Mouse (Mus musculus) midbrain, embryonic 16.5 days (tissue): ENCODE results near the gene Slc25a11. TPM values are rescaled to one million over a fixed set of nuclear protein-coding genes. Genes with fewer than 3 reads are reported as not detected.

ENCODE experiments used
- ATAC-seq: fragments of 200-750 bp; cut with Nextera tagmentation; 2 replicates; pipeline ENCODE4 v1.8.0; 2017; ENCODE audit warnings: moderate TSS enrichment
- H3K27ac ChIP-seq: fragments of 300-500 bp; sonication (generic); 2 replicates; pipeline ENCODE4 v1.5.1; 2014; ENCODE audit warnings: mild to moderate bottlenecking, low read length, mixed read lengths
- H3K27me3 ChIP-seq: fragments of 300-500 bp; sonication (generic); 2 replicates; pipeline ENCODE4 v1.6.1; 2014; ENCODE audit warnings: low read depth, low read length, mixed read lengths; ENCODE audit not compliant: control insufficient read depth, insufficient read depth
- H3K36me3 ChIP-seq: fragments of 300-500 bp; sonication (generic); 2 replicates; pipeline ENCODE4 v1.6.1; 2014; ENCODE audit warnings: mild to moderate bottlenecking, low read length, moderate library complexity, mixed read lengths; ENCODE audit not compliant: control insufficient read depth, insufficient read depth
- H3K4me1 ChIP-seq: fragments of 300-500 bp; sonication (generic); 2 replicates; pipeline ENCODE4 v1.6.1; 2014; ENCODE audit warnings: mild to moderate bottlenecking, low read length, mixed read lengths; ENCODE audit not compliant: control insufficient read depth, insufficient read depth
- H3K4me2 ChIP-seq: fragments of 300-500 bp; sonication (generic); 2 replicates; pipeline ENCODE4 v1.6.1; 2014; ENCODE audit warnings: mild to moderate bottlenecking, low read length, mixed read lengths
- H3K4me3 ChIP-seq: fragments of 300-500 bp; sonication (generic); 2 replicates; pipeline ENCODE4 v1.5.1; 2014; ENCODE audit warnings: low read depth, mild to moderate bottlenecking, low read length, moderate library complexity, mixed read lengths
- H3K9ac ChIP-seq: fragments of 300-500 bp; sonication (generic); 2 replicates; pipeline ENCODE4 v1.6.1; 2014; ENCODE audit warnings: low read depth, low read length, mixed read lengths
- H3K9me3 ChIP-seq: fragments of 300-500 bp; sonication (generic); replicated peaks from 2 replicates; pipeline ENCODE4 v1.6.1; 2014; ENCODE audit warnings: mild to moderate bottlenecking, low read length, mixed read lengths; ENCODE audit not compliant: control insufficient read depth, poor library complexity, severe bottlenecking
- WGBS: fragments of 180-500 bp; shearing (Covaris S2); extraction: QIAGEN DNeasy Blood & Tissue Kit; methylation state at CpG from one replicate; pipeline ENCODE4 v1.1.7; 2014; 5-methylcytosine and 5-hydroxymethylcytosine counted together
- polyA plus RNA-seq: library from polyadenylated mRNA; unstranded; fragments of >200 nt; fragmentation: Nextera tagmentation; extraction: Ambion mirVana; gene quantifications from 2 replicates; pipeline ENCODE4 v1.2.1, GENCODE M21; 2015

Gene Slc25a11
- polyA plus RNA-seq, 1 experiment from 2014 or later, result 174 TPM

DNA sequence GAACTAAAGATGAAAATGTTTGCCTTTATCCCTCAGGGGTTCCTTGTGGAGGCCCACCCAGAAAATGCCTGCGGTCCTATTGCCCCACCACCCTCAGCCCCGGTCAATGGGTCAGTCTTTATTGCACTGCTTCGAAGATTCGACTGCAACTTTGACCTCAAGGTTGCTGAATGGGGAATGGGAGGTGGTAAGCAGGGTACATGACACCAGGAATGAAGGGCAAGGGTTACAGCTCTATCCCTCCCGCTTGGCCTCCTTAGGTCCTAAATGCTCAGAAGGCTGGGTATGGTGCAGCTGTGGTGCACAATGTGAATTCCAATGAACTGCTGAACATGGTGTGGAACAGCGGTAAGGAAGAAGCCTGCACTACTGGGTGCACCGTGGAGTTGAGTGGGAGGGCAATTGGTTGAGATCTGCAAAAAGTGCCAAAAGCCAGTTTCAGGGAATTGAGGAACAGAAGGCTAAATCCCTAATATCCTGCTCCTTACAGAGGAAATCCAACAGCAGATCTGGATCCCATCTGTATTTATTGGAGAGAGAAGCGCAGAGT lies 2.0 kb upstream of the Slc25a11 start:
- H3K27me3 ChIP-seq, result no peaks in the 10 kb centered on the region

DNA sequence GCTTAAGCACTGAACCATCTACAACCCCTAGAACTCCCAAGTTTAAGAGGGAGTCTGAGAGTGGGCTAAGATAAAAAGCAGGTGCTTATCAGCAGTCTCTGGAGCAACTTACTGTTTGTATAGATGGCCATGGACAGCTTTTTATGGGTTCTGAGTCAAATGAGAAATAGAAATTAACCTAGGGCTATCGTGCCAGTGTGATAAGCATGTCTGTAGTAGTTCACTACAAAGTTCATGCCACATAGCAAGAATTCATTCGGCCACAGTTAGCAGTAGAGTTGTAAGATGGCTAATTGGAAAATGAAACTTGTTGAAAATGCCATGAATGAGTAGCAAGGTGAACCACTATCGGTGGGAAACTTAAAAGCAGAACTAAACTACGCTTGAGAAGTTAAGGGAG lies 1.2 kb upstream of the Slc25a11 start:
- 85% methylated on average over 4 of the region's 4 CpGs for WGBS
- Histone ChIP-seq H3K4me1 (peaks cover 38% of the 10 kb centered on the region), H3K36me3 (peaks cover 26% of the 10 kb centered on the region)

More for the DNA sequence above, 2.0 kb upstream of the Slc25a11 start:
- no peak overlapping the region for H3K9ac ChIP-seq
- ATAC-seq, result no peak
- H3K9me3 ChIP-seq, result no peaks in the 10 kb centered on the region
- H3K27ac ChIP-seq, result no peak overlapping the region
- 85% methylated on average over 8 of the region's 8 CpGs for WGBS
- H3K4me3 ChIP-seq, result no peak overlapping the region
- peaks cover 38% of the 10 kb centered on the region for H3K4me1 ChIP-seq
- no peak overlapping the region for H3K4me2 ChIP-seq
- H3K36me3 ChIP-seq, result peaks cover 23% of the 10 kb centered on the region

GRCm38 (mm10) chr11:70647716-70648420 lies 589 bp upstream of the Slc25a11 start:
- peak; percentile 20 for ATAC-seq
- Histone ChIP-seq H3K27me3 (no peaks in the 10 kb centered on the region), H3K36me3 (peaks cover 26% of the 10 kb centered on the region), H3K4me1 (peaks cover 34% of the 10 kb centered on the region), H3K9me3 (no peaks in the 10 kb centered on the region), H3K9ac (peak overlapping the region; percentile 84), H3K27ac (peak overlapping the region; percentile 92), H3K4me2 (peak overlapping the region; percentile 100), H3K4me3 (peak overlapping the region; percentile 57)
- 4% methylated on average over 28 of the region's 28 CpGs for WGBS

More for the DNA sequence above, 1.2 kb upstream of the Slc25a11 start:
- Histone ChIP-seq H3K4me2 (peak overlapping the region; percentile 100), H3K27ac (no peak overlapping the region), H3K27me3 (no peaks in the 10 kb centered on the region), H3K9me3 (no peaks in the 10 kb centered on the region), H3K9ac (no peak overlapping the region), H3K4me3 (peak overlapping the region; percentile 57)
- ATAC-seq, result no peak

DNA sequence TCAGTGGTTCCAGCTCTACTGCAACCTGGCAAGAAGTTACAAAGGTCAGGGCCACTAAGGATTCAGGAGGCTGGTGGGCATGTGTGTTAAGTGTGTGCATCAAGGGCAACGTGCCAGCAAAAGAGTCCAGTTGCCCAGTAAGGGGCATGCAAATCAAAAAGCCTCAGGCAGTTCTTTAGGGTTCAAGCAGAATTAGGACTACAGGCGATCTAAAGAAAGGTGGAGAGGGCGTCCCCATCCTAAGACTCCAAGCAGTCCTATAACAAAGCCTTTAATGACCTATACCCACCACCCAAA lies 1.1 kb downstream of the Slc25a11 start:
- Histone ChIP-seq H3K4me2 (peak overlapping the region; percentile 73), H3K27me3 (no peaks in the 10 kb centered on the region), H3K36me3 (peaks cover 24% of the 10 kb centered on the region), H3K4me1 (peaks cover 24% of the 10 kb centered on the region), H3K9ac (peak overlapping the region; percentile 87), H3K27ac (peak overlapping the region; percentile 89), H3K4me3 (peak overlapping the region; percentile 57), H3K9me3 (no peaks in the 10 kb centered on the region)
- 15% methylated on average over 3 of the region's 3 CpGs for WGBS
- ATAC-seq, result no peak

DNA sequence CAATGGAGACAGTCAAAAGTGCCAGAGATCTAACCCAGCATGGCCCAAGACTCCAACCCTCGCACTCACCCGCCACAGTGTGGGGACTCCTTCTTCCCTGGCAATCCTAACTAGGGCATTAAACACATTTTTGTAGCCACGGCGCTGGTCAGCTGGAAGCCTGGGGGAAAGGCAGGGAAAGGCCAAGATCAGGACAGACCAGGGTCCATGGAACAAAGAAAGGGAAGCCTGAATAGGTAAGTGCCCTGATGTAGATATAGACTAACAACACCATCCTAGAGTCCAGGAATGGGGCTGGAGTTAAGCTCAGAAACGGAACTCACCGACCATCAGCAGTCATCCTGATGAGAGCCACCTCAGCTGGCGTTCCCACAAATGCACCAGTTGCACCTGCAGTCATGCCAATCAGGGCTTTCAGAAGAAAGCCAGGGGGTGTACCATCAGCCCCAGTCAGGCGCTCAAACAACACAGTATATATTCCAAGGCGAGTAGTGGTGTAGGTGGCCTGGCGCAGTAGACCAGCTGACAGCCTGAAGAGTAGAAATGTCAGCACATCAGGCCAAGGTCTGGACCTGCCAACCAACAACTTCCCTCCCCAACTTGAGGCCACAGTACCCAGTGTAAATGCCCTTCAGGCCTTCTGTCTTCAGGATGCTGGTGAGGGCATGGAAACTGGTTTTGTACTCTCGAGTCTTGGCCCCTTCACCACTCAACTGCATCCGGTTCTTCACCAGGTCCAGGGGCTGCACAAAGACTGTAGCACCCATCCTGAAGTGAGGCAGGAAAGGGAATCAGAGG lies 1.6 kb downstream of the Slc25a11 start:
- H3K9ac ChIP-seq, result peak overlapping the region; percentile 87
- 90% methylated on average over 12 of the region's 12 CpGs for WGBS
- peak overlapping the region; percentile 73 for H3K4me2 ChIP-seq
- H3K4me3 ChIP-seq, result peak overlapping the region; percentile 57
- ATAC-seq, result no peak
- H3K4me1 ChIP-seq, result peaks cover 24% of the 10 kb centered on the region
- H3K36me3 ChIP-seq, result peaks cover 19% of the 10 kb centered on the region
- no peaks in the 10 kb centered on the region for H3K9me3 ChIP-seq
- H3K27me3 ChIP-seq, result no peaks in the 10 kb centered on the region
- H3K27ac ChIP-seq, result peak overlapping the region; percentile 89

DNA sequence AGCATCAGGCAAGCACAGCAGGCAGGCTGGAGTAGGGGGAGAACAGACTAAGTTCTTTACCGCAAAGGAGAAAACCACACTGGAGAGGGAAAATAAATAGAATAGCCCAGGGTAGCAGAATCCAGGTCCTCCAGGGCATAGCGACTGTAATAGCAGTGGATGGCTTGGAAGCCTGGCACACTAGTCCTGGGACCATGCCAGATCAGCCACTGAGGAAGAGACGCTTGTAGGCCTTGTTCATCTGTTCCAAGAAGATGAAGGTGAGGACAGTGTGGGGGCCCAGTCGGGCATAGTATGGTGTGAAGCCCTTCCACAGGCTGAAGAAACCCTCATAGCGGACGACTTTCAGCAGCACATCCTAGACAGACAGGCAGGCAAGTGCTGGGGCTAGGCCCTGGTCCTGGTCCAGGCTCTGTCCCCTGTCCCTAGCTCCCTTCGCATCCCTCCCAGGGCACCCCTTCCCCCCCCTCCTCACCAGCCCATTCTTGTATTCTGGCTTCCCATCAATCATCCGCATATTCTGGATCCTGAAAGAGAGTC lies 2.6 kb downstream of the Slc25a11 start:
- Histone ChIP-seq H3K4me1 (peaks cover 24% of the 10 kb centered on the region), H3K36me3 (peaks cover 15% of the 10 kb centered on the region), H3K27ac (no peak overlapping the region), H3K4me3 (no peak overlapping the region), H3K4me2 (no peak overlapping the region), H3K9me3 (no peaks in the 10 kb centered on the region), H3K9ac (no peak overlapping the region), H3K27me3 (no peaks in the 10 kb centered on the region)
- WGBS, result 97% methylated on average over 8 of the region's 8 CpGs
- no peak for ATAC-seq

- H3K4me2 ChIP-seq, result no peak overlapping the region
- no peaks in the 10 kb centered on the region for H3K27me3 ChIP-seq
- H3K9me3 ChIP-seq, result no peaks in the 10 kb centered on the region
- H3K9ac ChIP-seq, result no peak overlapping the region
- H3K36me3 ChIP-seq, result peaks cover 12% of the 10 kb centered on the region
- ATAC-seq, result no peak
- no peak overlapping the region for H3K27ac ChIP-seq
- H3K4me1 ChIP-seq, result peaks cover 14% of the 10 kb centered on the region
- H3K4me3 ChIP-seq, result no peak overlapping the region
- WGBS, result 88% methylated on average over 6 of the region's 6 CpGs
Observed at GRCm38 (mm10) chr11:70643051-70643450, 4.2 kb downstream of the Slc25a11 start.

DNA sequence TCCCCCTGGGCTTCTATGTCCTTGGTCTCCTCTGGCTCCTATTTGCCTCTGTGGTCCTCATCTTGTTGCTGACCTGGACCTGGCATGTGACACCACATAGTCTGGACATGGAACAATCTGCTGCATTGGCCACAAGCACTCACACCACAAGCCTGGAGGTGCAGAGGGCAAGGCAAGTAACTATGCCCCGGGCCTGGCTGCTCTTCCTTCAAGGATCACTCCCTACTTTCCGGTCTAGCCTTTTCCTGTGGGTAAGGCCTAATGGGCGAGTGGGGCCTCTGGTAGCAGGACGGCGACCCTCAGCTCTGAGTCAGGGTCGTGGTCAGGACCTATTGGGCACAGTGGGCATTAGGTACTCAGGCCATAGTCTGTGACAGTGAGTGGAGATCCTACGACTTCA lies 6.0 kb downstream of the Slc25a11 start:
- Histone ChIP-seq H3K4me2 (no peak overlapping the region), H3K9ac (no peak overlapping the region), H3K9me3 (no peaks in the 10 kb centered on the region), H3K4me1 (peaks cover 11% of the 10 kb centered on the region), H3K36me3 (peaks cover 12% of the 10 kb centered on the region), H3K4me3 (no peak overlapping the region), H3K27me3 (no peaks in the 10 kb centered on the region), H3K27ac (no peak overlapping the region)
- ATAC-seq, result no peak
- WGBS, result 83% methylated on average over 7 of the region's 7 CpGs

GRCm38 (mm10) chr11:70639976-70640375 lies 7.3 kb downstream of the Slc25a11 start:
- no peaks in the 10 kb centered on the region for H3K9me3 ChIP-seq
- H3K4me3 ChIP-seq, result no peak overlapping the region
- no peak overlapping the region for H3K27ac ChIP-seq
- H3K4me1 ChIP-seq, result no peaks in the 10 kb centered on the region
- no peak overlapping the region for H3K4me2 ChIP-seq
- peaks cover 9% of the 10 kb centered on the region for H3K36me3 ChIP-seq
- WGBS, result 86% methylated on average over 8 of the region's 8 CpGs
- ATAC-seq, result no peak
- H3K9ac ChIP-seq, result no peak overlapping the region
- H3K27me3 ChIP-seq, result no peaks in the 10 kb centered on the region
